Mouse (Mus musculus) kidney, embryonic 16.5 days (tissue): ENCODE measurements around the gene Slc9a9. TPM values are rescaled to one million over a fixed set of nuclear protein-coding genes. Genes with fewer than 3 reads are reported as not detected.

ENCODE experiments used
- ATAC-seq: fragments of 200-750 bp; cut with Nextera tagmentation; 2 replicates; pipeline ENCODE4 v1.8.0; 2017; ENCODE audit warnings: moderate TSS enrichment; ENCODE audit not compliant: low FRiP score, low TSS enrichment
- H3K27ac ChIP-seq: fragments of 300-500 bp; sonication (generic); 2 replicates; pipeline ENCODE4 v1.5.1; 2014; ENCODE audit warnings: low read length
- H3K27me3 ChIP-seq: fragments of 300-500 bp; sonication (generic); 2 replicates; pipeline ENCODE4 v1.6.1; 2014; ENCODE audit warnings: low read length, control low read depth, mixed read lengths; ENCODE audit not compliant: insufficient read depth
- H3K36me3 ChIP-seq: fragments of 300-500 bp; sonication (generic); 2 replicates; pipeline ENCODE4 v1.6.1; 2014; ENCODE audit warnings: low read length, control low read depth, mixed read lengths; ENCODE audit not compliant: insufficient read depth
- H3K4me1 ChIP-seq: fragments of 300-500 bp; sonication (generic); 2 replicates; pipeline ENCODE4 v1.6.1; 2014; ENCODE audit warnings: low read length, control low read depth, mixed read lengths; ENCODE audit not compliant: insufficient read depth
- H3K4me2 ChIP-seq: fragments of 300-500 bp; sonication (generic); replicated peaks from 2 replicates; pipeline ENCODE4 v1.6.1; 2014; ENCODE audit warnings: low read depth, low read length
- H3K4me3 ChIP-seq: fragments of 300-500 bp; sonication (generic); 2 replicates; pipeline ENCODE4 v1.5.1; 2014; ENCODE audit warnings: mild to moderate bottlenecking, low read length
- H3K9ac ChIP-seq: fragments of 300-500 bp; sonication (generic); replicated peaks from 2 replicates; pipeline ENCODE4 v1.6.1; 2014; ENCODE audit warnings: low read length
- H3K9me3 ChIP-seq: fragments of 300-500 bp; sonication (generic); 2 replicates; pipeline ENCODE4 v1.6.1; 2016; ENCODE audit warnings: low read length, control low read depth
- WGBS: fragments of 180-500 bp; shearing (Covaris S2); extraction: QIAGEN DNeasy Blood & Tissue Kit; methylation state at CpG from one replicate; pipeline ENCODE4 v1.1.7; 2014; 5-methylcytosine and 5-hydroxymethylcytosine counted together
- polyA plus RNA-seq: library from polyadenylated mRNA; unstranded; fragments of >200 nt; fragmentation: Nextera tagmentation; extraction: Ambion mirVana; gene quantifications from 2 replicates; pipeline ENCODE4 v1.2.1, GENCODE M21; 2015

The Slc9a9 gene
- polyA plus RNA-seq, 1 experiment from 2014 or later: 4.3 TPM

- Histone ChIP-seq H3K9ac (no peak overlapping the region), H3K27me3 (no peaks in the 10 kb centered on the region), H3K4me1 (no peaks in the 10 kb centered on the region), H3K36me3 (no peaks in the 10 kb centered on the region), H3K4me2 (no peak overlapping the region), H3K9me3 (no peaks in the 10 kb centered on the region), H3K27ac (no peak overlapping the region), H3K4me3 (no peak overlapping the region)
- ATAC-seq: no peak
- 62% methylated on average over 4 of the region's 4 CpGs for WGBS
Observed at GRCm38 (mm10) chr9:94768524-94768923, 98.8 kb downstream of the Slc9a9 start.

- H3K9me3 ChIP-seq: no peaks in the 10 kb centered on the region
- ATAC-seq: no peak
- no peak overlapping the region for H3K27ac ChIP-seq
- no peaks in the 10 kb centered on the region for H3K36me3 ChIP-seq
- no peaks in the 10 kb centered on the region for H3K4me1 ChIP-seq
- H3K9ac ChIP-seq: no peak overlapping the region
- H3K4me3 ChIP-seq: no peak overlapping the region
- H3K27me3 ChIP-seq: no peaks in the 10 kb centered on the region
- 64% methylated on average over 4 of the region's 4 CpGs for WGBS
- H3K4me2 ChIP-seq: no peak overlapping the region
Observed at GRCm38 (mm10) chr9:94773357-94773756, 103.6 kb downstream of the Slc9a9 start.

GRCm38 (mm10) chr9:94788261-94788660, 118.6 kb downstream of the Slc9a9 start:
- ATAC-seq: no peak
- no peak overlapping the region for H3K27ac ChIP-seq
- no peaks in the 10 kb centered on the region for H3K27me3 ChIP-seq

GRCm38 (mm10) chr9:94790966-94791365, 121.3 kb downstream of the Slc9a9 start:
- Histone ChIP-seq H3K27me3 (no peaks in the 10 kb centered on the region), H3K36me3 (no peaks in the 10 kb centered on the region), H3K4me1 (no peaks in the 10 kb centered on the region), H3K4me3 (no peak overlapping the region), H3K9me3 (no peaks in the 10 kb centered on the region), H3K9ac (no peak overlapping the region), H3K4me2 (no peak overlapping the region), H3K27ac (no peak overlapping the region)
- 93% methylated on average over 2 of the region's 2 CpGs for WGBS
- no peak for ATAC-seq

More at GRCm38 (mm10) chr9:94788261-94788660, 118.6 kb downstream of the Slc9a9 start:
- WGBS: 60% methylated on average over 3 of the region's 3 CpGs
- Histone ChIP-seq H3K9ac (no peak overlapping the region), H3K9me3 (no peaks in the 10 kb centered on the region), H3K4me1 (no peaks in the 10 kb centered on the region), H3K4me3 (no peak overlapping the region), H3K4me2 (no peak overlapping the region), H3K36me3 (no peaks in the 10 kb centered on the region)

GRCm38 (mm10) chr9:94803073-94803472, 133.4 kb downstream of the Slc9a9 start:
- Histone ChIP-seq H3K27ac (no peak overlapping the region), H3K4me3 (no peak overlapping the region)

GRCm38 (mm10) chr9:94805506-94805905, 135.8 kb downstream of the Slc9a9 start:
- H3K9ac ChIP-seq: no peak overlapping the region
- H3K36me3 ChIP-seq: no peaks in the 10 kb centered on the region
- no peaks in the 10 kb centered on the region for H3K9me3 ChIP-seq
- H3K27me3 ChIP-seq: no peaks in the 10 kb centered on the region
- no peak for ATAC-seq
- no peaks in the 10 kb centered on the region for H3K4me1 ChIP-seq
- no peak overlapping the region for H3K4me2 ChIP-seq
- 67% methylated on average over 8 of the region's 8 CpGs for WGBS
- H3K4me3 ChIP-seq: no peak overlapping the region
- no peak overlapping the region for H3K27ac ChIP-seq

More at GRCm38 (mm10) chr9:94803073-94803472, 133.4 kb downstream of the Slc9a9 start:
- Histone ChIP-seq H3K4me1 (no peaks in the 10 kb centered on the region), H3K27me3 (no peaks in the 10 kb centered on the region), H3K4me2 (no peak overlapping the region), H3K36me3 (no peaks in the 10 kb centered on the region), H3K9ac (no peak overlapping the region), H3K9me3 (no peaks in the 10 kb centered on the region)
- ATAC-seq: no peak

- no peak overlapping the region for H3K9ac ChIP-seq
- no peak overlapping the region for H3K4me2 ChIP-seq
- no peak for ATAC-seq
- no peak overlapping the region for H3K4me3 ChIP-seq
- H3K27me3 ChIP-seq: no peaks in the 10 kb centered on the region
- H3K27ac ChIP-seq: no peak overlapping the region
- no peaks in the 10 kb centered on the region for H3K9me3 ChIP-seq
- no peaks in the 10 kb centered on the region for H3K4me1 ChIP-seq
- 53% methylated on average over 5 of the region's 5 CpGs for WGBS
- H3K36me3 ChIP-seq: no peaks in the 10 kb centered on the region
Observed at GRCm38 (mm10) chr9:94815518-94815917, 145.8 kb downstream of the Slc9a9 start.

GRCm38 (mm10) chr9:94821268-94821667, 151.6 kb downstream of the Slc9a9 start:
- Histone ChIP-seq H3K9me3 (no peaks in the 10 kb centered on the region), H3K9ac (no peak overlapping the region), H3K27me3 (no peaks in the 10 kb centered on the region), H3K4me3 (no peak overlapping the region), H3K4me1 (no peaks in the 10 kb centered on the region), H3K4me2 (no peak overlapping the region), H3K36me3 (no peaks in the 10 kb centered on the region), H3K27ac (no peak overlapping the region)
- WGBS: 52% methylated on average over 1 of the region's 1 CpGs
- ATAC-seq: no peak

- no peaks in the 10 kb centered on the region for H3K36me3 ChIP-seq
- H3K27ac ChIP-seq: no peak overlapping the region
- H3K9me3 ChIP-seq: no peaks in the 10 kb centered on the region
- 67% methylated on average over 1 of the region's 1 CpGs for WGBS
- ATAC-seq: no peak
- no peak overlapping the region for H3K9ac ChIP-seq
- no peaks in the 10 kb centered on the region for H3K27me3 ChIP-seq
- H3K4me1 ChIP-seq: no peaks in the 10 kb centered on the region
- H3K4me2 ChIP-seq: no peak overlapping the region
- H3K4me3 ChIP-seq: no peak overlapping the region
Observed at GRCm38 (mm10) chr9:94833836-94834235, 164.1 kb downstream of the Slc9a9 start.

- Histone ChIP-seq H3K9me3 (no peaks in the 10 kb centered on the region), H3K27ac (no peak overlapping the region), H3K4me3 (no peak overlapping the region), H3K36me3 (no peaks in the 10 kb centered on the region), H3K27me3 (no peaks in the 10 kb centered on the region), H3K4me1 (no peaks in the 10 kb centered on the region), H3K9ac (no peak overlapping the region), H3K4me2 (no peak overlapping the region)
- ATAC-seq: peak; percentile 51; the same call in 1 of the 2 replicates
- WGBS: 95% methylated on average over 15 of the region's 15 CpGs
Observed at GRCm38 (mm10) chr9:94837384-94837783, 167.7 kb downstream of the Slc9a9 start.
